Mouse (Mus musculus) lung, embryonic 15.5 days (tissue): ENCODE measurements around the gene Zfyve9. TPM values are rescaled to one million over a fixed set of nuclear protein-coding genes. Genes with fewer than 3 reads are reported as not detected.
"Not testable (repeated sequence)": the region's sequence is repeated elsewhere in the genome, so short reads cannot be mapped to it uniquely, and the experiment has no call there.

Source experiments
- ATAC-seq: fragments of 200-750 bp; cut with Nextera tagmentation; 2 replicates; pipeline ENCODE4 v1.8.0; 2017; ENCODE audit warnings: moderate number of reproducible peaks, borderline replicate concordance; ENCODE audit not compliant: low FRiP score, low TSS enrichment; ENCODE audit errors: extremely low read depth
- H3K27ac ChIP-seq: fragments of 300-500 bp; sonication (generic); 2 replicates; pipeline ENCODE4 v1.5.1; 2015; ENCODE audit warnings: moderate library complexity, mild to moderate bottlenecking, inconsistent platforms
- H3K27me3 ChIP-seq: fragments of 300-500 bp; sonication (generic); 2 replicates; pipeline ENCODE4 v1.6.1; 2015; ENCODE audit warnings: inconsistent platforms
- H3K36me3 ChIP-seq: fragments of 300-500 bp; sonication (generic); 2 replicates; pipeline ENCODE4 v1.6.1; 2015; ENCODE audit warnings: inconsistent platforms
- H3K4me1 ChIP-seq: fragments of 300-500 bp; sonication (generic); 2 replicates; pipeline ENCODE4 v1.6.1; 2015; ENCODE audit warnings: inconsistent platforms
- H3K4me2 ChIP-seq: fragments of 300-500 bp; sonication (generic); 2 replicates; pipeline ENCODE4 v1.6.1; 2015; ENCODE audit warnings: inconsistent platforms, mild to moderate bottlenecking, moderate library complexity
- H3K4me3 ChIP-seq: fragments of 300-500 bp; sonication (generic); 2 replicates; pipeline ENCODE4 v1.5.1; 2015; ENCODE audit warnings: mild to moderate bottlenecking, inconsistent platforms
- H3K9ac ChIP-seq: fragments of 300-500 bp; sonication (generic); 2 replicates; pipeline ENCODE4 v1.6.1; 2015; ENCODE audit warnings: inconsistent platforms
- H3K9me3 ChIP-seq: fragments of 300-500 bp; sonication (generic); 2 replicates; pipeline ENCODE4 v1.6.1; 2016; ENCODE audit warnings: inconsistent platforms
- WGBS: fragments of 180-500 bp; shearing (Covaris S2); methylation state at CpG from one replicate; pipeline ENCODE4 v1.1.7; 2015; 5-methylcytosine and 5-hydroxymethylcytosine counted together
- polyA plus RNA-seq: library from polyadenylated mRNA; unstranded; fragments of >200 nt; fragmentation: Nextera tagmentation; extraction: Ambion mirVana; gene quantifications from 2 replicates; pipeline ENCODE4 v1.2.1, GENCODE M21; 2015

Zfyve9 gene
- polyA plus RNA-seq, 1 experiment from 2014 or later = 5.1 TPM

DNA sequence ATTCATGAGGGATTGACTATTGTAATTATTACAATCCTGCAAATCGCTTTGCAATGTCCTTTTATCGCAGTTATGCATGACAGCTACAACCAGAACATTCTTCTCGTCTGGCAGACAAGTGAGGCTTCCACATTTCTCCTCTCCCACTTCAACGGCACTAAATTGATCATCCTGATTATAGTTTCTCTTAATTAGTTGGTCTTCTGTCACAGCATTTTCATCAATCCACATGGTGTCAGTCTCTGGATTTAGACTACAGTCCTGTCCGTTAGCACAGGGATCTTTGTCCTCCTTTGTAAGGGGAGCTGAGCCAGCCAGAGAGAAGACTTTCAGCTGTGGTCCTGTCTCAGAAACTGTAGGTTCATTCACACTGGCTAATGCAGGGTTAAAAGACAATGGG is 61.2 kb downstream of the Zfyve9 start, which contains the start of gene 3110021N24Rik:
3110021N24Rik (plus strand) TSS at position 301 of the 400 bp plus-strand sequence.
- Histone ChIP-seq H3K9ac (no peak within 1 kb of the TSS), H3K9me3 (no peaks in the 10 kb centered on the region), H3K36me3 (peaks cover 9% of the 10 kb centered on the region; the same call in 1 of the 2 replicates), H3K27me3 (no peaks in the 10 kb centered on the region), H3K27ac (no peak within 1 kb of the TSS), H3K4me2 (no peak within 1 kb of the TSS), H3K4me1 (no peaks in the 10 kb centered on the region), H3K4me3 (no peak within 1 kb of the TSS)
- 83% methylated on average over 5 of the region's 5 CpGs for WGBS
- ATAC-seq = no peak

DNA sequence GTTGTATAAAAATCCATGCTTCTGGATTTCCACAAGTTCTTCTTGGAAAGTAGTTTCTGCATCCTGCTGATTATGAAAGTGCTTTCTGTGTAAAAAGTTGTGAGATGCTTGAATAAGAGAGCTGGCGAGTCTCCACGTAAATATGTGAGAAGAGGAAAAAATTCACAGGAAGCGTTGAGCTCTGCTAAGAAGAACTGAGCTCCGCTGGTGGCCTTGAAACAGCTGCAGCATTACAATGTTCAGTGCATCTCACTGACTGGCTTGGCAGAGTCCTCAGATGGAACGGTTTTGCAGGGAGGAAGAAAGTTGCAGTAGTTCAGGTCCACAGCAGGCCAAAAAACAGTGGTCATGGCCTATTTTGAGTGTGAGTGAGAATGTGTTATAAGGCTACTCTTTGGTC is 72.4 kb downstream of the Zfyve9 start:
- no peak overlapping the region for H3K27ac ChIP-seq
- no peaks in the 10 kb centered on the region for H3K27me3 ChIP-seq
- H3K4me1 ChIP-seq = no peaks in the 10 kb centered on the region
- no peak overlapping the region for H3K4me2 ChIP-seq
- no peak overlapping the region for H3K9ac ChIP-seq
- no peak for ATAC-seq
- no peaks in the 10 kb centered on the region for H3K9me3 ChIP-seq
- H3K36me3 ChIP-seq = no peaks in the 10 kb centered on the region
- no peak overlapping the region for H3K4me3 ChIP-seq
- WGBS = 46% methylated on average over 5 of the region's 5 CpGs

DNA sequence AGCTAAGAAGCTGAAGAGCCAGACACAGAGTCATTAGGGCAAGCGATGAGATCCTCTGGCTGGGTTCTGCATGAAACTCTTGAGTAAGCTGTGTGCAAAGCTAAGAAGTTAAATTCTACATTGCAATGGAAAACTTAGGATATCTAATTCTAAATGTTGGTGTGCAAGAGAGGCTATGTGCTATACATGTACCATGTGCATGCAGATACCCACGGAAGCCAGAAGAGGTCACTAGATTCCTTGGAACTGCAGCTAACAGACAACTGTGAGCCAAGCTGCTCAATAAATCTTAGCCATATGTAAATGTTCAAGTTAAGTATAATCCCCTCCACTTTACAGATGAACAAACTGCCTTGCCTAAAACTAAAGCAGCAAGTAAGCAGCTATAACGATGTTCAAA is 83.7 kb downstream of the Zfyve9 start:
- Histone ChIP-seq H3K4me3 (no peak overlapping the region), H3K27me3 (no peaks in the 10 kb centered on the region), H3K9ac (no peak overlapping the region), H3K4me1 (no peaks in the 10 kb centered on the region), H3K4me2 (no peak overlapping the region), H3K27ac (no peak overlapping the region), H3K9me3 (no peaks in the 10 kb centered on the region), H3K36me3 (peaks cover 4% of the 10 kb centered on the region; the same call in 1 of the 2 replicates)
- 59% methylated on average over 3 of the region's 3 CpGs for WGBS
- ATAC-seq = no peak

DNA sequence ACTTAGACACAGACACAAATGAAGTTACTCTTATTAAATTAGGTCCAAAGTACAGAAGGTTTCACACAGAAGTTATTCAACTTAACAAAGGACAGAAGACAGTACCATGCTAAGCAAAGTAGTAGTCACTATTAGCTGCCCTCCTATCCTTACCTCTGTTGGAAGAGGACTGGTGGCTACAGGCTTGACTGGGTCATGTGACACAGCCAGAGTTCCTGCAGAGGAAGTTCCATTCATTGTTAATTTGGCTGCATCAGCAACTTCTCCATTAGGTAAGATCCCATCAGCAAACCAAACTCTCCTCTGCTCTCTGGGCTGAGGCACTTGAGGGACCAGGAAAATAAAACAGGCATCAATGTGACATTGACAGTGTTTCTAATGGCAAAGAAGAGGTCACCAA is 89.1 kb downstream of the Zfyve9 start:
- Histone ChIP-seq H3K4me1 (no peaks in the 10 kb centered on the region), H3K27ac (no peak overlapping the region), H3K27me3 (no peaks in the 10 kb centered on the region), H3K9me3 (no peaks in the 10 kb centered on the region), H3K36me3 (peaks cover 23% of the 10 kb centered on the region), H3K4me3 (no peak overlapping the region), H3K9ac (no peak overlapping the region), H3K4me2 (no peak overlapping the region)
- no peak for ATAC-seq

DNA sequence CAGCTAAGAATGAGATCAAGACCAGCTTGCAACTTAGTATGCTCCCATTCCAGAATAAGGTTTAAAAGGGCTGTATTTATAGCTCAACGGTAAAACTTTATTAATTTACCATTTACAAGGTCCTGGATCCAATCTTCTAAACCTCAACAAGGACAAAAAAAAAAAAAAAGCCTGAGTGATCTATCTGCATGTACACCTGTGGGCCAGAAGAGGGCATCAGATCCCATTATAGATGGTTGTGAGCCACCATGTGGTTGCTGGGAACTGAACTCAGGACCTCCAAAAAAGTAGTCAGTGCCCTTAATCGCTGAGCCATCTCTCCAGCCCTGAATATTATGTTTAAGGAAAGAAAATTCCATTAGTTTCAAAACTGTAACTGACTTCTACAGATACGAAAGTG is 90.1 kb downstream of the Zfyve9 start:
- H3K4me3 ChIP-seq = no peak overlapping the region
- no peak overlapping the region for H3K4me2 ChIP-seq
- H3K27ac ChIP-seq = no peak overlapping the region
- no peak for ATAC-seq
- H3K36me3 ChIP-seq = peaks cover 23% of the 10 kb centered on the region
- H3K9ac ChIP-seq = no peak overlapping the region
- no peaks in the 10 kb centered on the region for H3K27me3 ChIP-seq
- no peaks in the 10 kb centered on the region for H3K9me3 ChIP-seq
- WGBS = 93% methylated on average over 3 of the region's 3 CpGs
- no peaks in the 10 kb centered on the region for H3K4me1 ChIP-seq

DNA sequence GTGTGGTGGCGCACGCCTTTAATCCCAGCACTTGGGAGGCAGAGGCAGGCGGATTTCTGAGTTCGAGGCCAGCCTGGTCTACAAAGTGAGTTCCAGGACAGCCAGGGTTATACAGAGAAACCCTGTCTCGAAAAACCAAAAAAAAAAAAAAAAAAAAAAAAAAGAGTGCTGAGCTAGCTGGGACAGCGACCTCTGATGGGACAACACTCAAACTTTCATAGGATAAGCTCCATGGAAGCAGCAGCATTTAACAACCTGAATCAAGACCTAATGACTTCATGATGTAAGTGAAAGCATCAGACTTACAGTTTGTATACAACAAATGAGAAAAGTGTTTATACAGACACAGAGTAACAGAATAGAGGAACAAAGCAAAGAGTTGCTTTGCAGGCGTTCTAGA is 93.5 kb downstream of the Zfyve9 start:
- H3K9me3 ChIP-seq, H3K4me3 ChIP-seq, H3K9ac ChIP-seq, H3K4me1 ChIP-seq, ATAC-seq, H3K27ac ChIP-seq, H3K4me2 ChIP-seq, H3K27me3 ChIP-seq: not testable (repeated sequence)
- H3K36me3 ChIP-seq = peaks cover 19% of the 10 kb centered on the region
- WGBS = 91% methylated on average over 6 of the region's 7 CpGs

DNA sequence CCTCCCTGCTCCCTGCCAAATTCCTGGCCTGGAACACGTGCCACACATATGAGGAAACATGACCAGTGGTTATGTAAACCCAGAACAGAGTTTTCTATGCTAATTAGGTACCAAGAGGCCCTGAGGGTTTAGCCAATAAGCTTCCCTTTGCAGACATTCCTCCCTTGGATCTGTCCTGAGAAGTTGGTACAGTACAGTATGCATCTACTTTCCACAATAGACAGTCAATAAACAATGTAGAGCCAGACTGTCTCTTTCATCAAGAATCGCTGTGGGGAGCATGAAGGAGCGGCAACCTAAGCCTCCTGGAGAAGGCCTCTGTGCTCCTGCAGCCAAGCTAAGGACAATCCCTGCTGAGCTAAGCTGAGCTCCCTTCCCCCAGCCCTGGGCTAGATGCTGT is 94.4 kb downstream of the Zfyve9 start:
- peaks cover 18% of the 10 kb centered on the region for H3K36me3 ChIP-seq
- 72% methylated on average over 3 of the region's 3 CpGs for WGBS
- no peak overlapping the region for H3K4me3 ChIP-seq
- H3K4me1 ChIP-seq = no peaks in the 10 kb centered on the region
- H3K27ac ChIP-seq = no peak overlapping the region
- ATAC-seq = no peak
- H3K9me3 ChIP-seq = no peaks in the 10 kb centered on the region
- no peak overlapping the region for H3K9ac ChIP-seq
- no peak overlapping the region for H3K4me2 ChIP-seq
- no peaks in the 10 kb centered on the region for H3K27me3 ChIP-seq

DNA sequence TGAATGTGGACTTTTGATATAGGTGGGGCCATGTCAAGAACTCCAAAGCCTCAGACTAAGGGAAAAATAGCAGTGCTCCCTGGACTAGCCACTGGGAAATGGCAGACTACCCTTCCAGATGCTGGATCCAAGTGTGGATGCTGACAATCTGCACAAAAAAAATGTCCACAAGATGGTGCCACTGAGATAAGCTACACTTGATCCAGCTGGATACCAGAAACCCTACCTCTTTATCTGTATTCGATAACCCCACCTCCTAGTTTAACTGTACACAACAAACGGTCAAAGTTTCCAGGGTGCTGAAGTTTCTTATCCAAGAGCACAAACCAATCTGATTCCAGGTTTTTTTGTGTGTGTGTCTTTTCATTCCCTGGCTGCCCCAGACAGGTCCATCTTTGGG is 116.2 kb downstream of the Zfyve9 start:
- no peak overlapping the region for H3K9ac ChIP-seq
- no peak overlapping the region for H3K4me3 ChIP-seq
- 0 out of 2 replicates have a peak, but pooled peaks cover 11% of the 10 kb centered on the region for H3K36me3 ChIP-seq
- no peak overlapping the region for H3K4me2 ChIP-seq
- H3K27me3 ChIP-seq = no peaks in the 10 kb centered on the region
- 57% methylated on average over 2 of the region's 2 CpGs for WGBS
- no peaks in the 10 kb centered on the region for H3K9me3 ChIP-seq
- ATAC-seq = no peak
- no peaks in the 10 kb centered on the region for H3K4me1 ChIP-seq
- no peak overlapping the region for H3K27ac ChIP-seq

DNA sequence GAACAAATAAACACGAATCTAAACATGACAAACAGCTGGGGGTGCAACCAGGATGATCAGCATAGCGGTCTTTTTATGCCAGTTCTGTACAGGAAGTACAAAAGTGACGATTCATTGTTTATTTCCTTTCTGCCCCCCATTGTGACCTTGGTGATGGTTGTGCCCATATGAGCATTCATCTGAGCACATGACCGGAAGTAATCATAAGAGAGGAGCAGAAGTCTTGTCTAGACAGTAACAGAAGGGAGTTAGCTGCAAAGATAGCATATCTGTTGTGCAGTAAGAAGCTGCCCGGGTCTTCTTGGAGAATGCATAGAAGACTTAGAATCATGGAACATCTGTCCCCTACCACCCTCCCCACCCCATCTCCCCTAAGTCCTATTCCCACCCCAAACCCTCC is 141.8 kb downstream of the Zfyve9 start:
- 69% methylated on average over 5 of the region's 5 CpGs for WGBS
- ATAC-seq = no peak
- Histone ChIP-seq H3K4me1 (no peaks in the 10 kb centered on the region), H3K27me3 (no peaks in the 10 kb centered on the region), H3K9ac (no peak overlapping the region), H3K4me2 (no peak overlapping the region), H3K36me3 (peaks cover 40% of the 10 kb centered on the region), H3K4me3 (no peak overlapping the region), H3K27ac (no peak overlapping the region), H3K9me3 (no peaks in the 10 kb centered on the region)

DNA sequence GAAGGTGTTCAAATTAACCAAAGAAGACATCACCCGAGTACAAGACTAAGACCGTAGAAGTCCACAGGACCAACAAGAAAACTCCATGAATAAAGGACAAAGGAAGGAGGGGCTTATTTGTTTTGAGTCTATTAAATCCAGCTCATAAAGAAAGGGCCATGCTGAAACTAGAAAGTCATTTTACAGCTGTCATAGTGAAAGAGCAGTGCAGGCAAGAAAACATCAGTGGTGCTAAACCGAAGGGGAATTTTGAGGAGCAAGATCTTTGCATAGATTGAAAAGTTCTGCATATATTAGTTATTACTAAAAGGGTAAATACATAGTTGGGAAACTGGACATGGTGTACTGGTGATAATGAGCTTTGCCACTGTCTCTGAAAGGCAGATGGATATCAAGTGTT is 142.9 kb downstream of the Zfyve9 start:
- H3K4me2 ChIP-seq = no peak overlapping the region
- H3K9me3 ChIP-seq = no peaks in the 10 kb centered on the region
- H3K36me3 ChIP-seq = peaks cover 45% of the 10 kb centered on the region
- no peaks in the 10 kb centered on the region for H3K4me1 ChIP-seq
- ATAC-seq = no peak
- 92% methylated on average over 3 of the region's 3 CpGs for WGBS
- no peak overlapping the region for H3K9ac ChIP-seq
- no peak overlapping the region for H3K27ac ChIP-seq
- H3K4me3 ChIP-seq = no peak overlapping the region
- no peaks in the 10 kb centered on the region for H3K27me3 ChIP-seq

DNA sequence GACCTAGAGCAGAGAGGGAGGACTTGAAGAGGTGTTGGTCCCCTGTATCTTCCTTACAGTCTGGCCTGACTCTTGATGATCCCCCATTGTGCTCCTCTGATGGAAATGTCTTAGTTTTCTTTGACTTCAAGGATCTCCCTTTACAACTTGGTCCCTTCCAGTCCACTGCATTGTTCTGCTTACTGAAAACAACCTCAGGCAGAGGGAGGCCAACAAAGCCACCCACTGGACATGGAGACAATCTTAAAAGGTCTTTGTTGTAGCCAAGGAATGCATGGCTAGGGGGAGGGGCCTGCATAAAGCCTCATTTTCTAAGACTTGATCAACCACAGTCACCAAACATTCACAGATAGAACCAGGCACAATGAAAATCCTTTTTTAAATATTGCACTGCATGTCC is 145.5 kb downstream of the Zfyve9 start:
- Histone ChIP-seq H3K4me1 (no peaks in the 10 kb centered on the region), H3K27ac (no peak overlapping the region), H3K4me3 (no peak overlapping the region), H3K9ac (no peak overlapping the region), H3K9me3 (no peaks in the 10 kb centered on the region), H3K36me3 (peaks cover 59% of the 10 kb centered on the region), H3K27me3 (no peaks in the 10 kb centered on the region), H3K4me2 (no peak overlapping the region)
- ATAC-seq = no peak

DNA sequence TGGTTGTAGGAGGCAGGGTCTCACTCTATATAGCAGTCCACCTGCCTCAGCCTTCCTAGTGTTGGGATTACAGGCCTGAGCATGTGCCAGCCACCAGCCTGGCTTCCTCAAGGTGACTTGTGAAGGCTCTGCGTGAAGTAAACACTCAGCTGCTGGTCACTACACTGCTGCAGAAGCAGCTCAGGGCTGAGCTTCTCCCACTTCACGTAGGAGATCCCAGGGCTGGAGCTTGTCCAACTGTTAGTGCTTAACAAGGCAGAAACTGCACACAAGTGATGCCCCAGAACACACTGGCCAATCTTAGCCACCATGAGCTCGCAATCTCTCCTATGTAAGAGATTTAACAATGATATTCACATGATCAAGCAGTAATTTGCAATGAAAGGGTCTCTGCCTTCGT is 145.9 kb downstream of the Zfyve9 start:
- Histone ChIP-seq H3K4me1 (no peaks in the 10 kb centered on the region), H3K27me3 (no peaks in the 10 kb centered on the region), H3K9ac (no peak overlapping the region), H3K4me2 (no peak overlapping the region), H3K36me3 (peaks cover 63% of the 10 kb centered on the region), H3K27ac (no peak overlapping the region), H3K9me3 (no peaks in the 10 kb centered on the region), H3K4me3 (no peak overlapping the region)
- WGBS = 81% methylated on average over 4 of the region's 4 CpGs
- no peak for ATAC-seq

DNA sequence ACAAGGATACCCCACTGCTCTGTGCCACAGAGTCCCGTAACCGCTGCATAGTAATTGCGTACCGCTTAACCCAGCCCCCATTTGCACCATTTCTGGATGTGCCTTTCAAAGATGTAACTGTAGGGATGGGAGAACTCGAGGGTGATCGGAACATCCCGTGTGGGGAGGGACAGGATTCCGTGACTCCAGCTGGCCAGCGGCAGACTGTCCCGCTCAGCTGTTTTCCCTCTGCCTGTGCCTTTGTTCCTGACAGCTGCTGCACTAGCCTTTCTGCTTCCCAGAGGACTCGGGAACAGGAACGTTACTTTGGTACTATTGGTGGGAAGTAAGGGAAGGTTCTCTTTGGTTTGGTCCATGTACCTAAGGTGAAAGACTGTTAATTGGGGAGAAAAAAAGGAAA is 146.9 kb downstream of the Zfyve9 start:
- H3K4me2 ChIP-seq = no peak overlapping the region
- H3K36me3 ChIP-seq = peaks cover 73% of the 10 kb centered on the region
- no peaks in the 10 kb centered on the region for H3K27me3 ChIP-seq
- no peaks in the 10 kb centered on the region for H3K4me1 ChIP-seq
- no peak overlapping the region for H3K27ac ChIP-seq
- no peak for ATAC-seq
- H3K9ac ChIP-seq = no peak overlapping the region
- WGBS = 79% methylated on average over 12 of the region's 12 CpGs
- no peaks in the 10 kb centered on the region for H3K9me3 ChIP-seq
- H3K4me3 ChIP-seq = no peak overlapping the region
